Mouse (Mus musculus) layer of hippocampus, postnatal 10 days (tissue): Measurements from ENCODE around the gene Fat1. TPM values are rescaled to one million over a fixed set of nuclear protein-coding genes. Genes with fewer than 3 reads are reported as not detected.

ENCODE experiments used
- DNase-seq, 2 experiments: peaks; one replicate each; pipeline ENCODE4 v3.0.0; 2021; ENCODE audit warnings: low spot score in 2 of 2
- total RNA-seq, 2 experiments: library from RNA; stranded (reverse); gene quantifications; 2 replicates each; pipeline ENCODE4 v1.2.3; 2021

The Fat1 gene
- total RNA-seq, 2 experiments from 2014 or later: 43.1 to 43.4 TPM

- DNase-seq: no peak
Measured at GRCm38 (mm10) chr8:44961492-44961891, 26.2 kb downstream of the Fat1 start.

GRCm38 (mm10) chr8:44962572-44963231 lies 27.5 kb downstream of the Fat1 start:
- no peak for DNase-seq

- DNase-seq: no peak
Measured at GRCm38 (mm10) chr8:44967521-44968039, 32.3 kb downstream of the Fat1 start.

GRCm38 (mm10) chr8:44970093-44970492 lies 34.8 kb downstream of the Fat1 start:
- no peak for DNase-seq

GRCm38 (mm10) chr8:44971346-44971745 lies 36.1 kb downstream of the Fat1 start:
- no peak for DNase-seq

GRCm38 (mm10) chr8:44971964-44972363 lies 36.7 kb downstream of the Fat1 start:
- no peak for DNase-seq

- no peak for DNase-seq
Measured at GRCm38 (mm10) chr8:44975113-44975512, 39.9 kb downstream of the Fat1 start.

GRCm38 (mm10) chr8:44975654-44976053 lies 40.4 kb downstream of the Fat1 start:
- no peak for DNase-seq

GRCm38 (mm10) chr8:44978622-44979021 lies 43.4 kb downstream of the Fat1 start:
- no peak for DNase-seq

- no peak for DNase-seq
Measured at GRCm38 (mm10) chr8:44979245-44979644, 44.0 kb downstream of the Fat1 start.

- peak; percentile 43 to 56 for DNase-seq
Measured at GRCm38 (mm10) chr8:44980030-44980429, 44.8 kb downstream of the Fat1 start.

GRCm38 (mm10) chr8:44985326-44986288 lies 50.4 kb downstream of the Fat1 start:
- DNase-seq: no peak

GRCm38 (mm10) chr8:44991700-44992487 lies 56.6 kb downstream of the Fat1 start:
- no peak for DNase-seq

- no peak for DNase-seq
Measured at GRCm38 (mm10) chr8:44992664-44993063, 57.4 kb downstream of the Fat1 start.

- DNase-seq: no peak
Measured at GRCm38 (mm10) chr8:44993376-44993775, 58.1 kb downstream of the Fat1 start.

- DNase-seq: no peak
Measured at GRCm38 (mm10) chr8:44996493-44996892, 61.2 kb downstream of the Fat1 start.

GRCm38 (mm10) chr8:44997321-44997720 lies 62.1 kb downstream of the Fat1 start:
- DNase-seq: no peak

GRCm38 (mm10) chr8:44997829-44998228 lies 62.6 kb downstream of the Fat1 start:
- no peak for DNase-seq

- DNase-seq: no peak
Measured at GRCm38 (mm10) chr8:44998275-44998674, 63.0 kb downstream of the Fat1 start.

- peak; percentile 49 to 58 for DNase-seq
Measured at GRCm38 (mm10) chr8:44998681-44999277, 63.5 kb downstream of the Fat1 start.
